Mouse (Mus musculus) urinary bladder, postnatal 36 days (tissue): ENCODE results near the gene Agrn.
A peak's percentile ranks its signal among the peaks of the same experiment; 100 is the strongest.

Experiments
- DNase-seq, 2 experiments: peaks; one replicate each; pipeline ENCODE4 v3.0.0; 2022; ENCODE audit warnings: low spot score in 2 of 2, mixed read lengths in 1 of 2

The Agrn gene

GRCm38 (mm10) chr4:156202462-156202893, 5.2 kb upstream of the Agrn start:
- no peak for DNase-seq

- no peak for DNase-seq
Observed at GRCm38 (mm10) chr4:156200623-156201475, 3.6 kb upstream of the Agrn start, which contains the start of gene Isg15. Isg15 (minus strand) TSS chr4:156200818.

- peak; percentile 78 to 92 for DNase-seq
Observed at GRCm38 (mm10) chr4:156197829-156198205, 529 bp upstream of the Agrn start.

GRCm38 (mm10) chr4:156195927-156196870, 1.1 kb downstream of the Agrn start:
- peak; percentile 38 to 41 for DNase-seq

- DNase-seq, result no peak
Observed at GRCm38 (mm10) chr4:156194346-156194745, 2.9 kb downstream of the Agrn start.

- no peak for DNase-seq
Observed at GRCm38 (mm10) chr4:156193906-156194305, 3.4 kb downstream of the Agrn start.

- DNase-seq, result no peak
Observed at GRCm38 (mm10) chr4:156193200-156193590, 4.1 kb downstream of the Agrn start.

- DNase-seq, result peak; percentile 56 to 69
Observed at GRCm38 (mm10) chr4:156192421-156193199, 4.7 kb downstream of the Agrn start.

GRCm38 (mm10) chr4:156188811-156189323, 8.4 kb downstream of the Agrn start:
- DNase-seq, result no peak

GRCm38 (mm10) chr4:156188162-156188810, 9.0 kb downstream of the Agrn start:
- no peak for DNase-seq

GRCm38 (mm10) chr4:156185950-156186850, 11.1 kb downstream of the Agrn start:
- DNase-seq, result no peak

GRCm38 (mm10) chr4:156185456-156185949, 11.8 kb downstream of the Agrn start:
- DNase-seq, result no peak

- DNase-seq, result no peak
Observed at GRCm38 (mm10) chr4:156184291-156184954, 12.9 kb downstream of the Agrn start.

GRCm38 (mm10) chr4:156183747-156184146, 13.5 kb downstream of the Agrn start:
- no peak for DNase-seq

- no peak for DNase-seq
Observed at GRCm38 (mm10) chr4:156177630-156178029, 19.7 kb downstream of the Agrn start.

GRCm38 (mm10) chr4:156171828-156172227, 25.5 kb downstream of the Agrn start:
- no peak for DNase-seq

GRCm38 (mm10) chr4:156169129-156169528, 28.2 kb downstream of the Agrn start:
- DNase-seq, result no peak

GRCm38 (mm10) chr4:156168611-156169010, 28.7 kb downstream of the Agrn start:
- no peak for DNase-seq

GRCm38 (mm10) chr4:156166477-156166876, 30.8 kb downstream of the Agrn start:
- no peak for DNase-seq
